Mouse (Mus musculus) hindbrain, embryonic 11.5 days (tissue): ENCODE results near the gene Hoxa7. TPM values are rescaled to one million over a fixed set of nuclear protein-coding genes. Genes with fewer than 3 reads are reported as not detected.
A peak's percentile ranks its signal among the peaks of the same experiment; 100 is the strongest.

ENCODE experiments used
- ATAC-seq: fragments of 200-750 bp; cut with Nextera tagmentation; 2 replicates; pipeline ENCODE4 v1.8.0; 2017; ENCODE audit warnings: mild to moderate bottlenecking, moderate TSS enrichment, moderate library complexity; ENCODE audit not compliant: low FRiP score
- DNase-seq: peaks from one replicate; pipeline ENCODE4 v3.0.0-alpha.2; 2015; ENCODE audit warnings: low spot score
- H3K27ac ChIP-seq: fragments of 300-500 bp; sonication (generic); 2 replicates; pipeline ENCODE4 v1.5.1; 2014; ENCODE audit warnings: mild to moderate bottlenecking, low read depth, low read length
- H3K27me3 ChIP-seq: fragments of 300-500 bp; sonication (generic); 2 replicates; pipeline ENCODE4 v1.6.1; 2014; ENCODE audit warnings: mild to moderate bottlenecking, low read length, moderate library complexity, mixed read lengths; ENCODE audit not compliant: control insufficient read depth, insufficient read depth
- H3K36me3 ChIP-seq: fragments of 300-500 bp; sonication (generic); 2 replicates; pipeline ENCODE4 v1.6.1; 2014; ENCODE audit warnings: mild to moderate bottlenecking, low read length, moderate library complexity, mixed read lengths; ENCODE audit not compliant: control insufficient read depth, insufficient read depth
- H3K4me1 ChIP-seq: fragments of 300-500 bp; sonication (generic); replicated peaks from 2 replicates; pipeline ENCODE4 v1.6.1; 2014; ENCODE audit warnings: low read length, mixed read lengths; ENCODE audit not compliant: control insufficient read depth, insufficient read depth
- H3K4me2 ChIP-seq: fragments of 300-500 bp; sonication (generic); replicated peaks from 2 replicates; pipeline ENCODE4 v1.6.1; 2014; ENCODE audit warnings: mild to moderate bottlenecking, low read depth, low read length
- H3K4me3 ChIP-seq: fragments of 300-500 bp; sonication (generic); 2 replicates; pipeline ENCODE4 v1.5.1; 2014; ENCODE audit warnings: low read depth, low read length
- H3K9ac ChIP-seq: fragments of 300-500 bp; sonication (generic); 2 replicates; pipeline ENCODE4 v1.6.1; 2014; ENCODE audit warnings: low read depth, low read length
- H3K9me3 ChIP-seq: fragments of 300-500 bp; sonication (generic); 2 replicates; pipeline ENCODE4 v1.6.1; 2016; ENCODE audit warnings: low read length; ENCODE audit not compliant: control insufficient read depth
- WGBS: fragments of 180-500 bp; shearing (Covaris S2); extraction: QIAGEN DNeasy Blood & Tissue Kit; methylation state at CpG from one replicate; pipeline ENCODE4 v1.1.7; 2014; 5-methylcytosine and 5-hydroxymethylcytosine counted together
- polyA plus RNA-seq: library from polyadenylated mRNA; unstranded; fragments of >200 nt; fragmentation: Nextera tagmentation; extraction: Ambion mirVana; gene quantifications from 2 replicates; pipeline ENCODE4 v1.2.1, GENCODE M21; 2014

The Hoxa7 gene
- polyA plus RNA-seq, 1 experiment from 2014 or later: 0.34 TPM

- H3K9ac ChIP-seq: no peak overlapping the region
- H3K36me3 ChIP-seq: no peaks in the 10 kb centered on the region
- no peaks in the 10 kb centered on the region for H3K9me3 ChIP-seq
- no peak overlapping the region for H3K27ac ChIP-seq
- peaks cover 89% of the 10 kb centered on the region for H3K27me3 ChIP-seq
- ATAC-seq (no peak), DNase-seq (no peak)
- no peak overlapping the region for H3K4me2 ChIP-seq
- no peak overlapping the region for H3K4me3 ChIP-seq
- 20% methylated on average over 6 of the region's 6 CpGs for WGBS
- H3K4me1 ChIP-seq: 0 out of 2 replicates have a peak, but pooled peaks cover 3% of the 10 kb centered on the region
Observed at GRCm38 (mm10) chr6:52235866-52236265, 14.2 kb upstream of the Hoxa7 start.

- no peak overlapping the region for H3K4me3 ChIP-seq
- 0 out of 2 replicates have a peak, but pooled peaks cover 3% of the 10 kb centered on the region for H3K4me1 ChIP-seq
- H3K36me3 ChIP-seq: no peaks in the 10 kb centered on the region
- no peak overlapping the region for H3K4me2 ChIP-seq
- H3K27me3 ChIP-seq: peaks cover 89% of the 10 kb centered on the region
- no peak for ATAC-seq
- no peak for DNase-seq
- 27% methylated on average over 9 of the region's 9 CpGs for WGBS
- no peak overlapping the region for H3K27ac ChIP-seq
- no peak overlapping the region for H3K9ac ChIP-seq
- no peaks in the 10 kb centered on the region for H3K9me3 ChIP-seq
Observed at GRCm38 (mm10) chr6:52235267-52235666, 13.6 kb upstream of the Hoxa7 start.

DNA sequence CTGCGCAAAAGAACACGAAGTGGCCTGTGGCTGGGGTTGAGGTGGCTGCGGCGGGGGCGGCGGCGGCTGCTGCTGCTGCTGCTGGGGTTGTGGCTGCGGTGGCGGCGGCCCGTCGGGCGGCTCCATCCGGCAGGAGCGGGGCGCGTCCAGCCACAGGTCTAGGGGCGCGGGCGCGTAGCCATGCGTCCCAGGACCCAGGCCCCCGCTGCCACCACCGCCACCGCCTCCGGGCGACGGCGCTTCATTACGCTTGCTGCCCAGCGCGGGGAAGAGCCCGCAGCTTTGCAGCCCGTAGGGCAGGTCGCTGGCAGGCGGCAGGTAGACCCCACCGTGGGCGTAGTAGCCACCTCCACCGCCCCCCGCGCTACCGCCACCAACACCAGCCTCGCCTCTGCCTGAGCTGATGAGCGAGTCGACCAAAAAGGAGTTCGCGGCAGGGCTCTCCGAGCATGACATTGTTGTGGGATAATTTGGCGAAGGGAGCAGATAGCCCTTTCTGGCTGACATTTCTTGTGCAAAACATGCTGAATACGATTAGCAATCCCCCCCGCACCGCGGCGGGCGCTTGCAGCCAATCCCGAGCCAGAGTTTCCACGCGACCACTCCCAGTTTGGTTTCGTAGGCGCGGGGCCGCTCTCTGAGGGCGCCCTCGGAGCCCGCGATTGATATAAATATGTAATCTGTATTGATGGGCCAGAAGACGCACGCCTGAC, 12.9 kb upstream of the Hoxa7 start:
- Histone ChIP-seq H3K36me3 (no peaks in the 10 kb centered on the region), H3K9ac (no peak overlapping the region), H3K4me1 (0 out of 2 replicates have a peak, but pooled peaks cover 3% of the 10 kb centered on the region), H3K4me2 (no peak overlapping the region), H3K27ac (no peak overlapping the region), H3K4me3 (no peak overlapping the region), H3K9me3 (no peaks in the 10 kb centered on the region), H3K27me3 (peaks cover 89% of the 10 kb centered on the region)
- ATAC-seq (no peak), DNase-seq (no peak)
- under 1% methylated on average over 51 of the region's 68 CpGs for WGBS

- DNase-seq: no peak
- H3K9me3 ChIP-seq: no peaks in the 10 kb centered on the region
- no peak for ATAC-seq
- 0 out of 2 replicates have a peak, but pooled peaks cover 3% of the 10 kb centered on the region for H3K4me1 ChIP-seq
- no peak overlapping the region for H3K27ac ChIP-seq
- WGBS: 1% methylated on average over 69 of the region's 70 CpGs
- no peaks in the 10 kb centered on the region for H3K36me3 ChIP-seq
- no peak overlapping the region for H3K9ac ChIP-seq
- no peak overlapping the region for H3K4me2 ChIP-seq
- peaks cover 91% of the 10 kb centered on the region for H3K27me3 ChIP-seq
- H3K4me3 ChIP-seq: 0 out of 2 replicates have a peak overlapping the region, but pooled peaks have one; percentile 2
Observed at GRCm38 (mm10) chr6:52233546-52234427, 12.1 kb upstream of the Hoxa7 start.

DNA sequence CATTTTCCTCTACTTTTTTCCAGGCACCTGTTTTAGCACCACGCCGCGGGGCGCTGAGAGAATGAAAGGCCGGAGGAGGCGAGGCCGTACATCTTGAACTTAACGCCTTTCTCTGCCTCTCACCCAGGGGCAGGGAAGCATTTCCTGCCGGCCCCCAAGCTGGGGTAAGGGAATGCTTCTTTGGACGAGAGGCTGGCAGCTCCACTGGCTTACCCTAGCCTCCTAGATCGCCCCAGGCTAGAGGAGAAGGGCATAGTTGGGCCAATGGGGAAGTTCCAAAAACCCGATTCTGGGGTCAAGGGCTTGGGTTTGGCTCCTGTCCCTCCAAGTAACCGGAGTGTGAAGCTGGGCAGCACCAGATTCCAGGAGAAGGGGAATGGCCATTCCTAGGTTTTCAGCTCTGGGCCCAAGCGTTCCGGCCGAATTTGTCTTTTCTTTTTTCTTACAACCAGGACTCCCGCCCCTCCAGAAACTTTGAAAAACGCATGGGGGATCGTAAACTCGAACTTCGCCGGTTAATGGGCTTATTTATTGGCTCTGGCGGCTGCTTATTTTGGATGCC, 11.4 kb upstream of the Hoxa7 start:
- under 1% methylated on average over 23 of the region's 23 CpGs for WGBS
- H3K27me3 ChIP-seq: peaks cover 94% of the 10 kb centered on the region
- 0 out of 2 replicates have a peak, but pooled peaks cover 3% of the 10 kb centered on the region for H3K4me1 ChIP-seq
- no peaks in the 10 kb centered on the region for H3K9me3 ChIP-seq
- no peaks in the 10 kb centered on the region for H3K36me3 ChIP-seq
- no peak for ATAC-seq
- H3K4me2 ChIP-seq: no peak overlapping the region
- DNase-seq: peak; percentile 65
- no peak overlapping the region for H3K27ac ChIP-seq
- no peak overlapping the region for H3K4me3 ChIP-seq
- H3K9ac ChIP-seq: no peak overlapping the region

DNA sequence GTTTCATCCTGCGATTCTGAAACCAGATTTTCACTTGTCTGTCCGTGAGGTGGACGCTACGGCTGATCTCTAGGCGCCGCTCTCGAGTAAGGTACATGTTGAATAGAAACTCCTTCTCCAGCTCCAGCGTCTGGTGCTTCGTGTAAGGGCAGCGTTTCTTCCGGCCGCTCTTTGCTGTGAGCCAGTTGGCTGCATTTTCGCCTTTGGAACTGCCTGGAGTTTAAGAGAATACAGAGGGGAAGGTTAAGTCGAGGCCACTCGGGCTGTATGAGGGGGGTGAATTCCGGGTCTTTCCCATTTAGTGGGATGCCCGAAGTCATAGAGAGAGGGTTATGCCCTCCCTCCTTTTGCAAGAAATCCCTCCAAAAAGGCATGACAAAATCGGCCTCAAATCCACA, 10.9 kb upstream of the Hoxa7 start:
- no peaks in the 10 kb centered on the region for H3K9me3 ChIP-seq
- H3K4me2 ChIP-seq: no peak overlapping the region
- no peak overlapping the region for H3K27ac ChIP-seq
- peaks cover 93% of the 10 kb centered on the region for H3K27me3 ChIP-seq
- no peak overlapping the region for H3K4me3 ChIP-seq
- under 1% methylated on average over 18 of the region's 18 CpGs for WGBS
- H3K4me1 ChIP-seq: 0 out of 2 replicates have a peak, but pooled peaks cover 3% of the 10 kb centered on the region
- H3K9ac ChIP-seq: no peak overlapping the region
- DNase-seq (peak; percentile 66), ATAC-seq (no peak)
- no peaks in the 10 kb centered on the region for H3K36me3 ChIP-seq

GRCm38 (mm10) chr6:52231885-52232567, 10.4 kb upstream of the Hoxa7 start:
- no peak overlapping the region for H3K27ac ChIP-seq
- 0 out of 2 replicates have a peak, but pooled peaks cover 3% of the 10 kb centered on the region for H3K4me1 ChIP-seq
- H3K27me3 ChIP-seq: peaks cover 93% of the 10 kb centered on the region
- under 1% methylated on average over 18 of the region's 18 CpGs for WGBS
- no peak overlapping the region for H3K4me3 ChIP-seq
- DNase-seq: peak; percentile 61
- H3K36me3 ChIP-seq: no peaks in the 10 kb centered on the region
- no peak overlapping the region for H3K4me2 ChIP-seq
- no peak for ATAC-seq
- H3K9ac ChIP-seq: no peak overlapping the region
- no peaks in the 10 kb centered on the region for H3K9me3 ChIP-seq

- H3K4me1 ChIP-seq: 0 out of 2 replicates have a peak, but pooled peaks cover 3% of the 10 kb centered on the region
- H3K27me3 ChIP-seq: peaks cover 92% of the 10 kb centered on the region
- no peaks in the 10 kb centered on the region for H3K9me3 ChIP-seq
- H3K27ac ChIP-seq: no peak within 1 kb of the TSS
- H3K9ac ChIP-seq: no peak within 1 kb of the TSS
- H3K4me2 ChIP-seq: no peak within 1 kb of the TSS
- no peak within 1 kb of the TSS for H3K4me3 ChIP-seq
- under 1% methylated on average over 22 of the region's 36 CpGs for WGBS
- DNase-seq (peak; percentile 65), ATAC-seq (no peak)
- no peaks in the 10 kb centered on the region for H3K36me3 ChIP-seq
Observed at GRCm38 (mm10) chr6:52230516-52231165, 9.0 kb upstream of the Hoxa7 start, which contains the start of gene Hoxa9. TSS of gene Hoxa9 (minus strand) at chr6:52231089.
